Mouse (Mus musculus): ENCODE data around the gene Dennd1c. TPM values are rescaled to one million over a fixed set of nuclear protein-coding genes. Genes with fewer than 3 reads are reported as not detected.
A peak's percentile ranks its signal among the peaks of the same experiment; 100 is the strongest.

The Dennd1c gene
- polyA plus RNA-seq, 1 experiment from 2014 or later: 2.9 TPM

- Histone ChIP-seq H3K27me3 (ENCODE audit: control insufficient read depth, insufficient read depth, low read length) (no peaks in the 10 kb centered on the region), H3K9ac (ENCODE audit: low read length) (no peak overlapping the region), H3K36me3 (ENCODE audit: control insufficient read depth, insufficient read depth, low read length) (no peaks in the 10 kb centered on the region), H3K9me3 (ENCODE audit: control insufficient read depth, low read length) (no peaks in the 10 kb centered on the region), H3K4me2 (ENCODE audit: low read depth) (no peak overlapping the region), H3K4me1 (ENCODE audit: control insufficient read depth, insufficient read depth, low read length) (no peaks in the 10 kb centered on the region), H3K27ac (ENCODE audit: low read depth, low read length) (no peak overlapping the region), H3K4me3 (ENCODE audit: low read depth, low read length) (no peak overlapping the region)
- WGBS: 86% methylated on average over 1 of the region's 1 CpGs
- DNase-seq (ENCODE audit: low spot score) (no peak), ATAC-seq (ENCODE audit: insufficient read depth, low FRiP score, low TSS enrichment) (no peak)
Observed at GRCm38 (mm10) chr17:57110005-57110404, 31.7 kb upstream of the Dennd1c start.

GRCm38 (mm10) chr17:57108666-57109171 is 30.4 kb upstream of the Dennd1c start:
- WGBS: 59% methylated on average over 5 of the region's 5 CpGs
- no peaks in the 10 kb centered on the region for H3K27me3 ChIP-seq (ENCODE audit: control insufficient read depth, insufficient read depth, low read length)
- no peak for DNase-seq (ENCODE audit: low spot score)
- H3K9ac ChIP-seq (ENCODE audit: low read length): no peak overlapping the region
- ATAC-seq (ENCODE audit: insufficient read depth, low FRiP score, low TSS enrichment): no peak
- no peaks in the 10 kb centered on the region for H3K36me3 ChIP-seq (ENCODE audit: control insufficient read depth, insufficient read depth, low read length)
- no peak overlapping the region for H3K4me2 ChIP-seq (ENCODE audit: low read depth)
- H3K27ac ChIP-seq (ENCODE audit: low read depth, low read length): no peak overlapping the region
- H3K9me3 ChIP-seq (ENCODE audit: control insufficient read depth, low read length): no peaks in the 10 kb centered on the region
- no peaks in the 10 kb centered on the region for H3K4me1 ChIP-seq (ENCODE audit: control insufficient read depth, insufficient read depth, low read length)
- no peak overlapping the region for H3K4me3 ChIP-seq (ENCODE audit: low read depth, low read length)

- Histone ChIP-seq H3K4me2 (ENCODE audit: low read depth) (no peak overlapping the region), H3K36me3 (ENCODE audit: control insufficient read depth, insufficient read depth, low read length) (no peaks in the 10 kb centered on the region), H3K9me3 (ENCODE audit: control insufficient read depth, low read length) (no peaks in the 10 kb centered on the region), H3K4me1 (ENCODE audit: control insufficient read depth, insufficient read depth, low read length) (no peaks in the 10 kb centered on the region), H3K9ac (ENCODE audit: low read length) (no peak overlapping the region), H3K27ac (ENCODE audit: low read depth, low read length) (no peak overlapping the region), H3K27me3 (ENCODE audit: control insufficient read depth, insufficient read depth, low read length) (no peaks in the 10 kb centered on the region), H3K4me3 (ENCODE audit: low read depth, low read length) (no peak overlapping the region)
- ATAC-seq (ENCODE audit: insufficient read depth, low FRiP score, low TSS enrichment) (no peak), DNase-seq (ENCODE audit: low spot score) (no peak)
- 80% methylated on average over 7 of the region's 7 CpGs for WGBS
Observed at GRCm38 (mm10) chr17:57108040-57108665, 29.8 kb upstream of the Dennd1c start.

DNA sequence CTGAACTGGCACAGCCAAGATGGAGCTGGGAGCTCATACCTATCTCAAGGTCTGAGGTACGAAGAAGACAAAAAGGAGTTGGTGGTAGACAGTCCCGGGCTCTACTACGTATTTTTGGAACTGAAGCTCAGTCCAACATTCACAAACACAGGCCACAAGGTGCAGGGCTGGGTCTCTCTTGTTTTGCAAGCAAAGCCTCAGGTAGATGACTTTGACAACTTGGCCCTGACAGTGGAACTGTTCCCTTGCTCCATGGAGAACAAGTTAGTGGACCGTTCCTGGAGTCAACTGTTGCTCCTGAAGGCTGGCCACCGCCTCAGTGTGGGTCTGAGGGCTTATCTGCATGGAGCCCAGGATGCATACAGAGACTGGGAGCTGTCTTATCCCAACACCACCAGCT is 28.8 kb upstream of the Dennd1c start:
- no peak overlapping the region for H3K27ac ChIP-seq (ENCODE audit: low read depth, low read length)
- no peaks in the 10 kb centered on the region for H3K9me3 ChIP-seq (ENCODE audit: control insufficient read depth, low read length)
- H3K36me3 ChIP-seq (ENCODE audit: control insufficient read depth, insufficient read depth, low read length): no peaks in the 10 kb centered on the region
- H3K4me3 ChIP-seq (ENCODE audit: low read depth, low read length): no peak overlapping the region
- WGBS: 89% methylated on average over 5 of the region's 5 CpGs
- ATAC-seq (ENCODE audit: insufficient read depth, low FRiP score, low TSS enrichment) (no peak), DNase-seq (ENCODE audit: low spot score) (no peak)
- H3K4me2 ChIP-seq (ENCODE audit: low read depth): no peak overlapping the region
- H3K4me1 ChIP-seq (ENCODE audit: control insufficient read depth, insufficient read depth, low read length): no peaks in the 10 kb centered on the region
- no peak overlapping the region for H3K9ac ChIP-seq (ENCODE audit: low read length)
- no peaks in the 10 kb centered on the region for H3K27me3 ChIP-seq (ENCODE audit: control insufficient read depth, insufficient read depth, low read length)

DNA sequence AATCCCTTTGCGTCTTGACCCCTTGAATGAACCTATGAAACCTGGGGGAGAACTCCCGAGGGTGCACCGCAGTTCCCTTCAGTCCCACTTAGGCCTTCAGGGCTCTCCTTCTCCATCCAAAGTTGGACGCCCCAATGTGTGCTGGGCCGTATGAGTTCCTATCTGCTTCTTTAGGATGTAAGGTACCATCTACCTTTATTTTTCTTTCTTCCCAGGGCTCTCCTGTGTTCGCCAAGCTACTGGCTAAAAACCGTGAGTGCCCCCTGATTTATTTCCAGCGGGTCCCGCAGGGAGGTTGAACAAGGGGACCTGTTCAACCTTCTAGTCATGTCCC is 27.7 kb upstream of the Dennd1c start:
- Histone ChIP-seq H3K4me2 (ENCODE audit: low read depth) (peak overlapping the region; percentile 95), H3K9me3 (ENCODE audit: control insufficient read depth, low read length) (no peaks in the 10 kb centered on the region), H3K27ac (ENCODE audit: low read depth, low read length) (no peak overlapping the region), H3K27me3 (ENCODE audit: control insufficient read depth, insufficient read depth, low read length) (no peaks in the 10 kb centered on the region), H3K4me1 (ENCODE audit: control insufficient read depth, insufficient read depth, low read length) (no peaks in the 10 kb centered on the region), H3K36me3 (ENCODE audit: control insufficient read depth, insufficient read depth, low read length) (no peaks in the 10 kb centered on the region), H3K9ac (ENCODE audit: low read length) (peak overlapping the region; percentile 76), H3K4me3 (ENCODE audit: low read depth, low read length) (peak overlapping the region; percentile 59)
- WGBS: 4% methylated on average over 9 of the region's 9 CpGs
- DNase-seq (ENCODE audit: low spot score) (no peak), ATAC-seq (ENCODE audit: insufficient read depth, low FRiP score, low TSS enrichment) (no peak)

- no peaks in the 10 kb centered on the region for H3K4me1 ChIP-seq (ENCODE audit: control insufficient read depth, insufficient read depth, low read length)
- H3K36me3 ChIP-seq (ENCODE audit: control insufficient read depth, insufficient read depth, low read length): no peaks in the 10 kb centered on the region
- no peaks in the 10 kb centered on the region for H3K27me3 ChIP-seq (ENCODE audit: control insufficient read depth, insufficient read depth, low read length)
- no peaks in the 10 kb centered on the region for H3K9me3 ChIP-seq (ENCODE audit: control insufficient read depth, low read length)
- under 1% methylated on average over 49 of the region's 61 CpGs for WGBS
- ATAC-seq (ENCODE audit: insufficient read depth, low FRiP score, low TSS enrichment) (peak; percentile 77), DNase-seq (ENCODE audit: low spot score) (peak; percentile 78)
- 0 out of 2 replicates have a peak within 1 kb of the TSS, but pooled peaks have one; percentile 20 for H3K27ac ChIP-seq (ENCODE audit: low read depth, low read length)
- peak within 1 kb of the TSS; percentile 95 for H3K4me2 ChIP-seq (ENCODE audit: low read depth)
- peak within 1 kb of the TSS; percentile 76 for H3K9ac ChIP-seq (ENCODE audit: low read length)
- H3K4me3 ChIP-seq (ENCODE audit: low read depth, low read length): peak within 1 kb of the TSS; percentile 59
Observed at GRCm38 (mm10) chr17:57105181-57106034, 27.1 kb upstream of the Dennd1c start, which contains the start of gene Tnfsf9. Tnfsf9 (plus strand) TSS chr17:57105325.

DNA sequence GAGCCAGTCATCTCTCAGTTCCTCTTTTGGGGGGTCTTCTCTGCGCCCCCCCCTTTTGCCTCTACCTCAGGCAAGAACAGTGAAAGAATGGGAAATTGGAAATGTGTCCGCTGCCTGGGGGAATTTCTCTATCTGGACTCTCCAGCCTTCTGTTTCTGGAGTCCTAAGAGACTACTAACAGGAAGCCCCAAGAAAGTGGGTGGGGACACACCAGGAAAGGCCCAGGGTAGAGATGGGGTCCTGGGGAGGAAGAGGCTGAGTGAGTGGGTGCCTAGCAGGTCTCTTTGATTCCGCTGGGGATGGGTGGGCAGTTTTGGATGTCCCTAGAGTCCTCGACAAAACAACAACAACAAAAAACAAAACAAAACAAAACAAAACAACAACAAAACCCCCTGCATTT is 26.2 kb upstream of the Dennd1c start:
- Histone ChIP-seq H3K4me1 (ENCODE audit: control insufficient read depth, insufficient read depth, low read length) (no peaks in the 10 kb centered on the region), H3K36me3 (ENCODE audit: control insufficient read depth, insufficient read depth, low read length) (no peaks in the 10 kb centered on the region), H3K9me3 (ENCODE audit: control insufficient read depth, low read length) (no peaks in the 10 kb centered on the region), H3K4me3 (ENCODE audit: low read depth, low read length) (no peak overlapping the region), H3K4me2 (ENCODE audit: low read depth) (peak overlapping the region; percentile 95), H3K27me3 (ENCODE audit: control insufficient read depth, insufficient read depth, low read length) (no peaks in the 10 kb centered on the region), H3K27ac (ENCODE audit: low read depth, low read length) (no peak overlapping the region), H3K9ac (ENCODE audit: low read length) (no peak overlapping the region; the same call in 1 of the 2 replicates)
- WGBS: 50% methylated on average over 4 of the region's 4 CpGs
- ATAC-seq (ENCODE audit: insufficient read depth, low FRiP score, low TSS enrichment): peak; percentile 20; the same call in 1 of the 2 replicates
- DNase-seq (ENCODE audit: low spot score): no peak

- Histone ChIP-seq H3K4me2 (ENCODE audit: low read depth) (no peak overlapping the region), H3K4me1 (ENCODE audit: control insufficient read depth, insufficient read depth, low read length) (no peaks in the 10 kb centered on the region), H3K27me3 (ENCODE audit: control insufficient read depth, insufficient read depth, low read length) (no peaks in the 10 kb centered on the region), H3K9ac (ENCODE audit: low read length) (no peak overlapping the region), H3K9me3 (ENCODE audit: control insufficient read depth, low read length) (no peaks in the 10 kb centered on the region), H3K4me3 (ENCODE audit: low read depth, low read length) (no peak overlapping the region), H3K27ac (ENCODE audit: low read depth, low read length) (no peak overlapping the region), H3K36me3 (ENCODE audit: control insufficient read depth, insufficient read depth, low read length) (no peaks in the 10 kb centered on the region)
- WGBS: 87% methylated on average over 2 of the region's 2 CpGs
- DNase-seq (ENCODE audit: low spot score) (no peak), ATAC-seq (ENCODE audit: insufficient read depth, low FRiP score, low TSS enrichment) (no peak)
Observed at GRCm38 (mm10) chr17:57102276-57102675, 24.0 kb upstream of the Dennd1c start.
